Mouse (Mus musculus) MEL (cell line): ENCODE results near the gene Dapk2. TPM values are rescaled to one million over a fixed set of nuclear protein-coding genes. Genes with fewer than 3 reads are reported as not detected.

ENCODE experiments used
- DNase-seq: peaks from one replicate; pipeline ENCODE4 v3.0.0; 2011; ENCODE audit warnings: low read depth, low spot score
- H3K27ac ChIP-seq: 2 replicates; pipeline ENCODE4 v1.5.1; 2012; ENCODE audit warnings: low read depth, mild to moderate bottlenecking, control low read depth, low read length, moderate library complexity; ENCODE audit not compliant: control insufficient read depth
- H3K27me3 ChIP-seq, 2 experiments: fragments of 150-350 bp in 1 of 2; sonication (generic) in 1 of 2; 2 replicates each; pipeline ENCODE4 v1.6.1; 2012; ENCODE audit warnings: low read length in 2 of 2, mild to moderate bottlenecking in 2 of 2, improper control_type of control experiment in 1 of 2, moderate library complexity in 1 of 2; ENCODE audit not compliant: insufficient read depth in 2 of 2, control insufficient read depth in 1 of 2
- H3K36me3 ChIP-seq, 2 experiments: 2 replicates each; pipeline ENCODE4 v1.6.1; 2012 to 2014; ENCODE audit warnings: low read length in 2 of 2, improper control_type of control experiment in 1 of 2, inconsistent platforms in 1 of 2, mild to moderate bottlenecking in 1 of 2; ENCODE audit not compliant: insufficient read depth in 2 of 2, control insufficient read depth in 1 of 2
- H3K4me1 ChIP-seq, 2 experiments: fragments of 150-350 bp in 1 of 2; sonication (generic) in 1 of 2; 2 replicates each; pipeline ENCODE4 v1.6.1; 2012; ENCODE audit warnings: low read length in 2 of 2, improper control_type of control experiment in 1 of 2, mild to moderate bottlenecking in 1 of 2; ENCODE audit not compliant: insufficient read depth in 2 of 2, control insufficient read depth in 1 of 2
- H3K4me3 ChIP-seq, 2 experiments: fragments of 150-350 bp in 1 of 2; sonication (generic) in 1 of 2; 2 replicates each; pipeline ENCODE4 v1.5.1; 2012; ENCODE audit warnings: low read depth in 2 of 2, low read length in 2 of 2, mild to moderate bottlenecking in 2 of 2, moderate library complexity in 2 of 2, control low read depth in 1 of 2, improper control_type of control experiment in 1 of 2; ENCODE audit not compliant: control insufficient read depth in 1 of 2, insufficient read depth in 1 of 2
- H3K79me2 ChIP-seq: 2 replicates; pipeline ENCODE4 v1.6.1; 2012; ENCODE audit warnings: mild to moderate bottlenecking, low read length, moderate library complexity; ENCODE audit not compliant: control insufficient read depth, poor library complexity, insufficient read depth
- H3K9ac ChIP-seq: 2 replicates; pipeline ENCODE4 v1.6.1; 2012; ENCODE audit warnings: low read depth, mild to moderate bottlenecking, control low read depth, low read length, moderate library complexity; ENCODE audit not compliant: control insufficient read depth, poor library complexity, severe bottlenecking
- H3K9me3 ChIP-seq: fragments of 150-350 bp; sonication (generic); replicated peaks from 2 replicates; pipeline ENCODE4 v1.6.1; 2012; ENCODE audit warnings: mild to moderate bottlenecking, low read length, improper control_type of control experiment, moderate library complexity; ENCODE audit not compliant: insufficient read depth
- BHLHE40 ChIP-seq: IDR thresholded peaks from 2 replicates; pipeline ENCODE4 v1.6.1; 2012; ENCODE audit warnings: low read depth, mild to moderate bottlenecking, inconsistent platforms, low read length, improper control_type of control experiment, borderline replicate concordance
- CHD1 ChIP-seq: IDR thresholded peaks from 2 replicates; pipeline ENCODE4 v1.6.1; 2012; ENCODE audit warnings: low read depth, mild to moderate bottlenecking, inconsistent platforms, low read length, improper control_type of control experiment
- CTCF ChIP-seq, 3 experiments: IDR thresholded peaks in 2 of 3; conservative IDR thresholded peaks in 1 of 3; 2 replicates each; pipeline ENCODE4 v1.5.1; 2011 to 2012; ENCODE audit warnings: low read length in 3 of 3, low read depth in 2 of 3, mild to moderate bottlenecking in 2 of 3, improper control_type of control experiment in 1 of 3, inconsistent platforms in 1 of 3, mixed read lengths in 1 of 3, moderate library complexity in 1 of 3; ENCODE audit not compliant: control insufficient read depth in 1 of 3, insufficient read depth in 1 of 3, poor library complexity in 1 of 3, severe bottlenecking in 1 of 3
- E2F4 ChIP-seq: IDR thresholded peaks from 2 replicates; pipeline ENCODE4 v1.6.1; 2011; ENCODE audit warnings: low read depth, low read length, improper control_type of control experiment, borderline replicate concordance
- ETS1 ChIP-seq: IDR thresholded peaks from 2 replicates; pipeline ENCODE4 v1.6.1; 2012; ENCODE audit warnings: low read depth, mild to moderate bottlenecking, inconsistent platforms, low read length, improper control_type of control experiment, moderate library complexity
- GATA1 ChIP-seq: IDR thresholded peaks from 2 replicates; pipeline ENCODE4 v1.6.1; 2011; ENCODE audit warnings: low read depth, low read length, improper control_type of control experiment
- KAT2A ChIP-seq: conservative IDR thresholded peaks from 2 replicates; pipeline ENCODE4 v1.6.1; 2012; ENCODE audit warnings: low read depth, low read length, improper control_type of control experiment, inconsistent platforms
- MAZ ChIP-seq: IDR thresholded peaks from 2 replicates; pipeline ENCODE4 v1.6.1; 2012; ENCODE audit warnings: low read depth, mild to moderate bottlenecking, inconsistent platforms, low read length, improper control_type of control experiment
- NRF1 ChIP-seq: IDR thresholded peaks from 2 replicates; pipeline ENCODE4 v1.6.1; 2014; ENCODE audit warnings: low read depth, mild to moderate bottlenecking, inconsistent platforms, low read length, improper control_type of control experiment, moderate library complexity; ENCODE audit not compliant: poor library complexity, insufficient read depth, severe bottlenecking
- POLR2AphosphoS2 ChIP-seq: IDR thresholded peaks from 2 replicates; pipeline ENCODE4 v1.6.1; 2011; ENCODE audit warnings: low read length, improper control_type of control experiment
- RAD21 ChIP-seq: IDR thresholded peaks from 2 replicates; pipeline ENCODE4 v1.6.1; 2011; ENCODE audit warnings: mild to moderate bottlenecking, low read depth, low read length, improper control_type of control experiment
- SIN3A ChIP-seq: IDR thresholded peaks from 2 replicates; pipeline ENCODE4 v1.6.1; 2012; ENCODE audit warnings: low read length, improper control_type of control experiment, inconsistent platforms
- SMC3 ChIP-seq: IDR thresholded peaks from 2 replicates; pipeline ENCODE4 v1.6.1; 2011; ENCODE audit warnings: low read depth, low read length, improper control_type of control experiment
- USF2 ChIP-seq, 2 experiments: IDR thresholded peaks; 2 replicates each; pipeline ENCODE4 v1.6.1; 2011 to 2012; ENCODE audit warnings: improper control_type of control experiment in 2 of 2, low read length in 2 of 2, borderline replicate concordance in 1 of 2, inconsistent platforms in 1 of 2, low read depth in 1 of 2, mild to moderate bottlenecking in 1 of 2; ENCODE audit not compliant: insufficient read depth in 1 of 2
- ZC3H11A ChIP-seq: IDR thresholded peaks from 2 replicates; pipeline ENCODE4 v1.6.1; 2012; ENCODE audit warnings: low read depth, mild to moderate bottlenecking, inconsistent platforms, low read length, improper control_type of control experiment
- polyA plus RNA-seq, 2 experiments: library from polyadenylated mRNA; stranded (reverse) in 1 of 2; unstranded in 1 of 2; fragments of >175 nt in 1 of 2; fragments of >200 nt in 1 of 2; gene quantifications; 2 replicates each; pipeline versions ENCODE4 v1.2.1 to v1.2.4; 2012; ENCODE audit warnings: low replicate concordance in 2 of 2, low read depth in 1 of 2; ENCODE audit not compliant: insufficient read length in 2 of 2, insufficient read depth in 1 of 2, missing spikeins in 1 of 2
- total RNA-seq: library from RNA; depleted of rRNA; stranded (reverse); fragments of 300-350 nt; gene quantifications from 2 replicates; pipeline ENCODE4 v1.2.3, GENCODE M21; 2012

Dapk2 gene
- total and polyA plus RNA-seq, 3 experiments: 5.8 to 8.3 TPM; not detected in 1

GRCm38 (mm10) chr9:66144248-66144647, 13.8 kb upstream of the Dapk2 start:
- no peaks in the 10 kb centered on the region for H3K27me3 ChIP-seq
- H3K79me2 ChIP-seq: no peaks in the 10 kb centered on the region
- no peaks in the 10 kb centered on the region for H3K4me1 ChIP-seq
- no peaks in the 10 kb centered on the region for H3K9me3 ChIP-seq
- no peak for TF ChIP-seq USF2 (IDR thresholded peaks at IDR 0.05; ENCODE audit: borderline replicate concordance in 1 of 2, insufficient read depth in 1 of 2, low read depth in 1 of 2, low read length in 2 of 2)
- peak; percentile 38; the same call in 1 of the 2 replicates for TF ChIP-seq SIN3A
- TF ChIP-seq SMC3: peak; percentile 91
- TF ChIP-seq GATA1: peak; percentile 66
- TF ChIP-seq RAD21: peak; percentile 97
- peak; percentile 66 to 87 (median 79) for TF ChIP-seq CTCF (IDR thresholded peaks at IDR 0.05 in 2 of 3, conservative IDR thresholded peaks at IDR 0.05 in 1 of 3; ENCODE audit: control insufficient read depth in 1 of 3, insufficient read depth in 1 of 3, low read depth in 2 of 3, low read length in 3 of 3, poor library complexity in 1 of 3, severe bottlenecking in 1 of 3)
- peak; percentile 89 for TF ChIP-seq ZC3H11A
- TF ChIP-seq POLR2AphosphoS2: no peak
- H3K4me3 ChIP-seq: no peak overlapping the region
- H3K9ac ChIP-seq: no peak overlapping the region
- peak; percentile 85 for DNase-seq
- H3K27ac ChIP-seq: no peak overlapping the region
- H3K36me3 ChIP-seq: peaks cover 0 to 2% of the 10 kb centered on the region in 2 experiments; a peak in 2 of 4 replicates

- Histone ChIP-seq H3K4me3 (no peak overlapping the region), H3K27me3 (no peaks in the 10 kb centered on the region), H3K9ac (no peak overlapping the region), H3K36me3 (no peaks in the 10 kb centered on the region), H3K79me2 (no peaks in the 10 kb centered on the region), H3K27ac (no peak overlapping the region), H3K4me1 (no peaks in the 10 kb centered on the region), H3K9me3 (no peaks in the 10 kb centered on the region)
- TF ChIP-seq SMC3 (no peak), ETS1 (no peak)
- DNase-seq: no peak
Observed at GRCm38 (mm10) chr9:66146141-66146540, 11.9 kb upstream of the Dapk2 start.

GRCm38 (mm10) chr9:66152011-66152410, 6.0 kb upstream of the Dapk2 start:
- Histone ChIP-seq H3K9me3 (no peaks in the 10 kb centered on the region), H3K27me3 (no peaks in the 10 kb centered on the region), H3K27ac (no peak overlapping the region), H3K9ac (no peak overlapping the region), H3K4me1 (no peaks in the 10 kb centered on the region), H3K36me3 (no peaks in the 10 kb centered on the region), H3K79me2 (no peaks in the 10 kb centered on the region), H3K4me3 (no peak overlapping the region)
- DNase-seq: no peak
- TF ChIP-seq NRF1 (no peak), BHLHE40 (no peak), SIN3A (no peak), MAZ (no peak), E2F4 (no peak), CHD1 (no peak), KAT2A (no peak), ETS1 (no peak)
